Mouse (Mus musculus): ENCODE results near the gene Mpp2.

DNA sequence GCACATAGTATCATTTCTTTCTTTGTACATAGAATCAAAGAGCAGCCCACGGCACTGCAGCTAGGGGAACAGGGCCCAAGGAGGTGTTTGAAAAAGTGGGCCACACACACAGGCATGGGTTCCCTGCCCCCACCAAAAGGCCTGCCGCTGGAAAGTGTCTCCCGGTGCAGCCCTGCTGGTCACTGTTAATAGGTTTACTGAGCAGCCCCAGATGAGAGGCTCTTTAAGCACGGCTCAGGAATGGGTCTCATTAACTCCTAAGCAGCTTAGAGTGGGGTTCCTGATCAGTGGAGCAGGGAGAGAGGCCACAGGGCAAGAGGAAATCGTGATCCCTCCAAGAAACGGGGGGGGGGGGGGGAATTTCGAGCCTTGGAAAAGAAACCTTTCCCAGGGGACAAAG is 4.2 kb downstream of the Mpp2 start:
- TF ChIP-seq POLR2A (IDR thresholded peaks at IDR 0.05; ENCODE audit: low read depth, low read length) (no peak), CTCF (conservative IDR thresholded peaks at IDR 0.05; ENCODE audit: insufficient read depth, insufficient read length, low read depth, low read length) (no peak)
